Mouse (Mus musculus): ENCODE data around the gene Ccdc85b. TPM values are rescaled to one million over a fixed set of nuclear protein-coding genes. Genes with fewer than 3 reads are reported as not detected.
"Not testable (repeated sequence)": the region's sequence is repeated elsewhere in the genome, so short reads cannot be mapped to it uniquely, and the experiment has no call there.

The Ccdc85b gene
- polyA plus RNA-seq, 1 experiment from 2014 or later, result 12.9 TPM

DNA sequence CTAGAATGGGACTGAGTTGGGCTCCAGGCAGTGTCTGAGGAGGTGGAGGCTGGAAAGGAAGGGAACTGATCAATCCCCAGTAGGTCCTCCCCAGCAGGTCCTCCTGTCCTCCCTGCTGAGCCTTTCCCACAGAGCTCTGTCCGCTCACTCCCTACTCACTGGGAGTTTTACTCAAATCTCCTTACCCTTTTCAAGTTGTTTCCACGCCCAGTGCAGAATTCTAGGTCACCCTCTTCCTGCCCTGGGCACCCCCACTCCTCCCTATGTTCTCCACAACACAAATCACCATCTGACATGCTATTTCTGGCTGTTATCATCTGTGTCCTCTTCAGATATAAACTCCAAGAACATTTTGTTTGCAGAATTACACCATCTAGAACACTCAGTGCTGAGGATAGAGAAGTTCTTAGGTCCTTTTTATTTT lies 43.1 kb downstream of the Ccdc85b start:
- Histone ChIP-seq H3K4me1 (no peaks in the 10 kb centered on the region; the same call in 1 of the 2 replicates), H3K9ac (no peak overlapping the region), H3K27me3 (replicated peaks) (no peaks in the 10 kb centered on the region), H3K36me3 (peaks cover 9% of the 10 kb centered on the region; the same call in 1 of the 2 replicates), H3K4me3 (no peak overlapping the region), H3K9me3 (no peaks in the 10 kb centered on the region), H3K27ac (no peak overlapping the region), H3K4me2 (replicated peaks) (no peak overlapping the region)
- ATAC-seq (ENCODE audit: low FRiP score, low read depth), result no peak
- WGBS, result 72% methylated on average over 2 of the region's 2 CpGs

DNA sequence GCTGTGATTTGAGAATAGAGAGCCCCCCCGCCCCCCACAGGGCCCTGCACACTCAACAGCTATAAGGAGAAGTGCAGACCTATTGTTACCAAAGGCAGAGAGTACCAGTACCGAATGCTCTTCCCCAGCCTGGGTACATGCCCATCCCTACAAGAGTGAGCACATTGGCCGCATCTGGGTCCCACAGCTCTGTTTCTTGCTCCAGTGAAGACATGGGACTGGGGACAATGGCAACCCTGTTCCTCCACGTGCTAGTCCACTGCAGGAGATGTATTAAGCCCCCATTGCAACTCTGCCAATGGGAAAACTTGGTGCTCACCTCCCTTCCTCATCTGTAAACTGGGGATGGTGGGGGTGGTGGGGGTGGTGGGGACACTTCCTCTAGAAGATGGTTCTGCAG lies 43.9 kb downstream of the Ccdc85b start:
- Histone ChIP-seq H3K36me3 (peaks cover 8% of the 10 kb centered on the region; the same call in 1 of the 2 replicates), H3K27ac (no peak overlapping the region), H3K9me3 (no peaks in the 10 kb centered on the region), H3K4me3 (no peak overlapping the region), H3K27me3 (replicated peaks) (no peaks in the 10 kb centered on the region), H3K4me2 (replicated peaks) (no peak overlapping the region), H3K4me1 (no peaks in the 10 kb centered on the region; the same call in 1 of the 2 replicates), H3K9ac (no peak overlapping the region)
- 71% methylated on average over 4 of the region's 4 CpGs for WGBS
- ATAC-seq (ENCODE audit: low FRiP score, low read depth), result no peak

DNA sequence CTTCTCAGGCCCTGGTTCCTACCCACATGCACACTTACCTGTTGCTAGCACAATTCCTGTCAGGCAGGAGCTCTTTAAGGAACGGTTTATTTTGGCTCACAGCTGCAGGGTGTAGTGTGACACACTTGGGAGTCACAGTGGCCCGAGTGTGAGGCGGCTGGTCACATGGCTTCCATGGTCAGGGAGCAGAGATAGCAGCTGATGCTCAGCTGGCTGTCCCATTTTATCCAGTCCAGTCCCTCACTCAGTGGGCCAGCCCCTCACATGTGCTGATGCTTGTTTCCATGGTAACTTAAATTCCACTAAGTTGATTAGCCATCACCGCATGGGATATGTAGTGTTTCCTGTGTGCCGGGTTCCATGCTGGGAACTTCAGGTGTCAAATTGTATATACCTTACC lies 45.7 kb downstream of the Ccdc85b start:
- ATAC-seq (ENCODE audit: low FRiP score, low read depth), result no peak
- H3K9ac ChIP-seq, result no peak overlapping the region
- H3K4me1 ChIP-seq, result peaks cover 5% of the 10 kb centered on the region; the same call in 1 of the 2 replicates
- H3K9me3 ChIP-seq, result no peaks in the 10 kb centered on the region
- H3K36me3 ChIP-seq, result no peaks in the 10 kb centered on the region
- H3K4me2 ChIP-seq (replicated peaks), result no peak overlapping the region
- no peaks in the 10 kb centered on the region for H3K27me3 ChIP-seq (replicated peaks)
- WGBS, result 75% methylated on average over 5 of the region's 5 CpGs
- H3K27ac ChIP-seq, result no peak overlapping the region
- H3K4me3 ChIP-seq, result no peak overlapping the region

DNA sequence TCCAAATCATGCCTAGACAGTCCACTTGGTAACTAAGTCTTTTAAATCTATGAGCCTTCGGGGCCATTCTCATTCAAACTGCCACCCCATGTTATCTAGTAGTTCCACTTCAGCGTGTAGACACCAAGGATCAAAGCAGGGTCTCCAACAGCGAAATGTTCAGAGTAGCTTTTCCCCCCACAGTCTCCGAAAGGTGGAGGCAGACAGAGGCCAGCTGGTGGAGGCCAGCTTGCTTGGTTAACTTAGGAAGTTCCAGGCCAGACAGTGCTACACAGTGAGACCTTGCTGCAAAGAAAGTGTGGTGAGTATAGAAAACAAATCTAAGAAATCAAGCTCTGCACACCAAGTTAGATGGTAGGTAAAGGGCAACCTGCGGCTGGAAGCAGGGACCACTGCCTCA lies 47.1 kb downstream of the Ccdc85b start:
- ATAC-seq (ENCODE audit: low FRiP score, low read depth), result no peak
- WGBS, result 91% methylated on average over 5 of the region's 5 CpGs
- peaks cover 5% of the 10 kb centered on the region; the same call in 1 of the 2 replicates for H3K4me1 ChIP-seq
- no peak overlapping the region for H3K9ac ChIP-seq
- H3K4me2 ChIP-seq (replicated peaks), result no peak overlapping the region
- H3K27me3 ChIP-seq (replicated peaks), result no peaks in the 10 kb centered on the region
- no peaks in the 10 kb centered on the region for H3K36me3 ChIP-seq
- no peaks in the 10 kb centered on the region for H3K9me3 ChIP-seq
- no peak overlapping the region for H3K27ac ChIP-seq
- no peak overlapping the region for H3K4me3 ChIP-seq

DNA sequence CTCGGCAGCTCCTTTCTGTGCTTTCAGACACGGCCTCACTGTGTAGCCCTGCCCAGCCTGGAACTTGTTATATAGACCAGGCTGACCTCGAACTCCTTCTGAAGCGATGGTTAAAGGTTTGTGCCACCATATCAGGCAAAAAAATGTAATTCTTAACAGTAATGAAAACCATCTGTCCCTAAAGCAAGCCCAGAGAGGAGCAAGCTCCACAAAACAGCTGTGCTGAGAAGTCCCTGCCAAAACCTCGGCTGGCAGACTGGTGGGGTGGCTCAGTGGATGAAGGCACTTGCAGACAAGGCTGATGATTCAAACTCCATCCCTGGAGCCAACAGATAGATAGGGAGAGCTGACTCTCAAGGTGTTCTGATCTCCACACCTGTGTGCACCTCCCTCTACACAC lies 48.6 kb downstream of the Ccdc85b start:
- H3K36me3 ChIP-seq, result no peaks in the 10 kb centered on the region
- H3K9ac ChIP-seq, result no peak overlapping the region
- WGBS, result 85% methylated on average over 5 of the region's 5 CpGs
- peaks cover 5% of the 10 kb centered on the region; the same call in 1 of the 2 replicates for H3K4me1 ChIP-seq
- no peak overlapping the region for H3K4me3 ChIP-seq
- ATAC-seq (ENCODE audit: low FRiP score, low read depth), result no peak
- H3K4me2 ChIP-seq (replicated peaks), result no peak overlapping the region
- no peaks in the 10 kb centered on the region for H3K9me3 ChIP-seq
- no peak overlapping the region for H3K27ac ChIP-seq
- no peaks in the 10 kb centered on the region for H3K27me3 ChIP-seq (replicated peaks)

- Histone ChIP-seq H3K9ac (no peak overlapping the region), H3K27me3 (replicated peaks) (no peaks in the 10 kb centered on the region), H3K9me3 (no peaks in the 10 kb centered on the region), H3K4me1 (peaks cover 5% of the 10 kb centered on the region; the same call in 1 of the 2 replicates), H3K4me2 (replicated peaks) (peak overlapping the region; percentile 64; the same call in 1 of the 2 replicates), H3K36me3 (no peaks in the 10 kb centered on the region), H3K27ac (no peak overlapping the region), H3K4me3 (no peak overlapping the region)
- 91% methylated on average over 13 of the region's 13 CpGs for WGBS
- ATAC-seq (ENCODE audit: low FRiP score, low read depth), result no peak
Measured at GRCm38 (mm10) chr19:5408057-5409001, 49.4 kb downstream of the Ccdc85b start.

DNA sequence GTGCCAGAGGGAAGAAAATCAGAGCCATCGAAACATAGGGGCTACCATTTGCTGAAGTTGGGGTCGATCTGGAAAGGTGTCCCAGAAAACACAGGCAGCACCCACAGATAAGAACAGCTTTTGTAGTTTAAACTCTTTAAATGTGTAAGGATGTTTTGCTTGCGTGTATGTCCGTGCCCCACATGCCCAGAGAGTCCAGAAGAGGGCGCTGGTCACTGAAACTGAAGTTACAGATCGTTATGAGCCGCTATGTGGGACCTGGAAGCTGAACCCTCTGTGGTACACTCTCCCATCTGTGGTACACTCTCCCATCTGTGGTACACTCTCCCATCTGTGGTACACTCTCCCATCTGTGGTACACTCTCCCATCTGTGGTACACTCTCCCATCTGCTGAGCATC lies 50.6 kb downstream of the Ccdc85b start:
- Histone ChIP-seq H3K27ac (peak overlapping the region; percentile 73; the same call in 1 of the 2 replicates), H3K4me1 (peaks cover 5% of the 10 kb centered on the region; the same call in 1 of the 2 replicates), H3K27me3 (replicated peaks) (no peaks in the 10 kb centered on the region), H3K36me3 (no peaks in the 10 kb centered on the region), H3K4me3 (peak overlapping the region; percentile 51), H3K4me2 (replicated peaks) (peak overlapping the region; percentile 64), H3K9ac (peak overlapping the region; percentile 64), H3K9me3 (no peaks in the 10 kb centered on the region)
- ATAC-seq (ENCODE audit: low FRiP score, low read depth), result peak; percentile 70
- 21% methylated on average over 7 of the region's 7 CpGs for WGBS

DNA sequence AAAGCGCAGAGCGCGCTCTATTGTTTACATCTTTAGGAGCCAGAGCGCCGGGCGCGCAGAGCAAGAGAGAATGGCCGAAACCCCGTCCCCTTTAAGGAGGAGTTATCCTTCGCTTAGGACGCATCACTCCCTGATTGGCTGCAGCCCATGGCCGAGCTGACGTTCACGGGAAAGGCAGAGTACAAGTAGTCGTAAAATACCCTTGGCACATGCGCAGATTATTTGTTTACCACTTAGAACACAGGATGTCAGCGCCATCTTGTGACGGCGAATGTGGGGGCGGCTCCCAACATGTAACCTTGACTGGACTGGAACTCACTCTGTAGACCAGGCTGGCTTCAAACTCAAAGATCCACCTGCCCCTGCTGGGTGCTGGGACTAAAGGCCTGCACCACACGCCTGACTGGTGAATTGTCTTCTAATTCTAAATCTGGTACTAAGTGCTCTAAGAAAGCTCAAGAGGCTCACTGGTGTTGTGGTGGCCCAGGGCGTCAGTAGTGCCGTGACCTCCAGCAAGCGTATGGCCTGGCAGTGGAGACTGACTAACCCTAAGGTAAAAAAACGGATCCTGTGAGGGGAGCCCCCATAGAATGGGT lies 51.1 kb downstream of the Ccdc85b start:
- Histone ChIP-seq H3K4me2 (replicated peaks) (peak overlapping the region; percentile 64), H3K27ac (peak overlapping the region; percentile 73; the same call in 1 of the 2 replicates), H3K9ac (peak overlapping the region; percentile 64), H3K4me3 (peak overlapping the region; percentile 51)
- H3K36me3 ChIP-seq; H3K9me3 ChIP-seq; H3K4me1 ChIP-seq; H3K27me3 ChIP-seq (replicated peaks): not testable (repeated sequence)
- peak; percentile 86 for ATAC-seq (ENCODE audit: low FRiP score, low read depth)
- WGBS, result 18% methylated on average over 25 of the region's 25 CpGs

DNA sequence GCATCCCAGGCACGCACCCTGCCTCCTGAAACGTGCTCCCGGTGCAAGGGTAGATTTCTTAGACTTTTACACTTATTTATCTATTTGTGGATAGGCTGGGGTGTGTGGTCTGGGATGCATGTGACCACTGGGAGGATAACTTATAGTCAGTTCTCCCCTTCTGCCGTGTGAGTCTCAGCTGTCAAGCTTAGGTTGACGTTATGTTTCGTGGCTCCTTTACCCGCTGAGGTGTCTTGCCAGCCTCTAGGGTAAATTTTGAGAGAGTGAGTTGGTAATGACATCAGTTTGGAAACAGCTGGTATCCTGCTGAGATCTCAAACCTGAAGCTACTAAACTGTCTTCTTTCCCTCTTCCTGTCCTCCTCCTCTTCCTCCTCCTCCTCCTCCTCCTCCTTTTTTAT lies 51.8 kb downstream of the Ccdc85b start:
- Histone ChIP-seq H3K36me3 (no peaks in the 10 kb centered on the region), H3K9ac (peak overlapping the region; percentile 35; the same call in 1 of the 2 replicates), H3K9me3 (no peaks in the 10 kb centered on the region), H3K27me3 (replicated peaks) (no peaks in the 10 kb centered on the region), H3K4me1 (0 out of 2 replicates have a peak, but pooled peaks cover 5% of the 10 kb centered on the region), H3K27ac (no peak overlapping the region), H3K4me2 (replicated peaks) (peak overlapping the region; percentile 59), H3K4me3 (peak overlapping the region; percentile 26; the same call in 1 of the 2 replicates)
- WGBS, result 27% methylated on average over 7 of the region's 7 CpGs
- no peak for ATAC-seq (ENCODE audit: low FRiP score, low read depth)

Other genes with a start within 250 kb of the Ccdc85b start
- 28.9 and 35.0 TPM in 2 replicates for gene Pacs1, start 184.8 kb downstream of the Ccdc85b start, polyA plus RNA-seq (2016; fragmentation: Nextera tagmentation; extraction: Ambion mirVana)
- gene Sf3b2, start 162.4 kb downstream of the Ccdc85b start, polyA plus RNA-seq (2016; fragmentation: Nextera tagmentation; extraction: Ambion mirVana), result 351 and 381 TPM in 2 replicates
- gene Gal3st3, start 159.6 kb downstream of the Ccdc85b start, polyA plus RNA-seq (2016; fragmentation: Nextera tagmentation; extraction: Ambion mirVana), result 18.6 and 19.4 TPM in 2 replicates
- not detected in 2 replicates for gene Catsper1, start 122.2 kb downstream of the Ccdc85b start, polyA plus RNA-seq (2016; fragmentation: Nextera tagmentation; extraction: Ambion mirVana)
- gene Cst6, start 108.3 kb downstream of the Ccdc85b start, polyA plus RNA-seq (2016; fragmentation: Nextera tagmentation; extraction: Ambion mirVana), result 3.9 and 4.1 TPM in 2 replicates
- gene Eif1ad, start 91.2 kb downstream of the Ccdc85b start, polyA plus RNA-seq (2016; fragmentation: Nextera tagmentation; extraction: Ambion mirVana), result 69.7 and 70.9 TPM in 2 replicates
- 344 and 354 TPM in 2 replicates for gene Banf1, start 90.7 kb downstream of the Ccdc85b start, polyA plus RNA-seq (2016; fragmentation: Nextera tagmentation; extraction: Ambion mirVana)
- 110 and 112 TPM in 2 replicates for gene Sart1, start 69.2 kb downstream of the Ccdc85b start, polyA plus RNA-seq (2016; fragmentation: Nextera tagmentation; extraction: Ambion mirVana)
- gene Tsga10ip, start 55.4 kb downstream of the Ccdc85b start, polyA plus RNA-seq (2016; fragmentation: Nextera tagmentation; extraction: Ambion mirVana), result 0.24 and 0.25 TPM in 2 replicates
- gene Drap1, start 32.9 kb downstream of the Ccdc85b start, polyA plus RNA-seq (2016; fragmentation: Nextera tagmentation; extraction: Ambion mirVana), result 270 and 298 TPM in 2 replicates
- 61.2 and 65.4 TPM in 2 replicates for gene AI837181, start 32.8 kb downstream of the Ccdc85b start, polyA plus RNA-seq (2016; fragmentation: Nextera tagmentation; extraction: Ambion mirVana)
- gene Fosl1, start 10.3 kb downstream of the Ccdc85b start, polyA plus RNA-seq (2016; fragmentation: Nextera tagmentation; extraction: Ambion mirVana), result not detected in 2 replicates
- 142 and 145 TPM in 2 replicates for gene Fibp, start 2.7 kb upstream of the Ccdc85b start, polyA plus RNA-seq (2016; fragmentation: Nextera tagmentation; extraction: Ambion mirVana)
- 3.3 and 4.2 TPM in 2 replicates for gene Ctsw, start 10.6 kb upstream of the Ccdc85b start, polyA plus RNA-seq (2016; fragmentation: Nextera tagmentation; extraction: Ambion mirVana)
- gene Efemp2, start 16.1 kb upstream of the Ccdc85b start, polyA plus RNA-seq (2016; fragmentation: Nextera tagmentation; extraction: Ambion mirVana), result 58.3 and 60.3 TPM in 2 replicates
- 44.6 and 47.9 TPM in 2 replicates for gene Mus81, start 30.5 kb upstream of the Ccdc85b start, polyA plus RNA-seq (2016; fragmentation: Nextera tagmentation; extraction: Ambion mirVana)
- gene Cfl1, start 32.6 kb upstream of the Ccdc85b start, polyA plus RNA-seq (2016; fragmentation: Nextera tagmentation; extraction: Ambion mirVana), result 3,361 and 3,377 TPM in 2 replicates
- 0.32 and 0.46 TPM in 2 replicates for gene 1700020D05Rik, start 45.9 kb upstream of the Ccdc85b start, polyA plus RNA-seq (2016; fragmentation: Nextera tagmentation; extraction: Ambion mirVana)
- 43.1 and 47.1 TPM in 2 replicates for gene Snx32, start 52.6 kb upstream of the Ccdc85b start, polyA plus RNA-seq (2016; fragmentation: Nextera tagmentation; extraction: Ambion mirVana)
- gene Ovol1, start 102.8 kb upstream of the Ccdc85b start, polyA plus RNA-seq (2016; fragmentation: Nextera tagmentation; extraction: Ambion mirVana), result 0.29 and 0.32 TPM in 2 replicates
- gene Ap5b1, start 110.1 kb upstream of the Ccdc85b start, polyA plus RNA-seq (2016; fragmentation: Nextera tagmentation; extraction: Ambion mirVana), result 2.5 and 2.8 TPM in 2 replicates
- gene Rnaseh2c, start 144.0 kb upstream of the Ccdc85b start, polyA plus RNA-seq (2016; fragmentation: Nextera tagmentation; extraction: Ambion mirVana), result 140 and 148 TPM in 2 replicates
- 67.4 and 73.3 TPM in 2 replicates for gene Kat5, start 152.3 kb upstream of the Ccdc85b start, polyA plus RNA-seq (2016; fragmentation: Nextera tagmentation; extraction: Ambion mirVana)
- 34.7 and 36.7 TPM in 2 replicates for gene Rela, start 179.6 kb upstream of the Ccdc85b start, polyA plus RNA-seq (2016; fragmentation: Nextera tagmentation; extraction: Ambion mirVana)
- 24.8 and 25.7 TPM in 2 replicates for gene Sipa1, start 205.8 kb upstream of the Ccdc85b start, polyA plus RNA-seq (2016; fragmentation: Nextera tagmentation; extraction: Ambion mirVana)
- gene Map3k11, start 230.8 kb upstream of the Ccdc85b start, polyA plus RNA-seq (2016; fragmentation: Nextera tagmentation; extraction: Ambion mirVana), result 22.4 and 28.9 TPM in 2 replicates
- gene Pcnx3, start 231.0 kb upstream of the Ccdc85b start, polyA plus RNA-seq (2016; fragmentation: Nextera tagmentation; extraction: Ambion mirVana), result 30.3 and 32.4 TPM in 2 replicates
- gene Kcnk7, start 246.5 kb upstream of the Ccdc85b start, polyA plus RNA-seq (2016; fragmentation: Nextera tagmentation; extraction: Ambion mirVana), result 0.19 TPM in 2 replicates

All from neural tube, embryonic 12.5 days (tissue).